Mouse (Mus musculus): ENCODE data around the gene Myo6.

DNA sequence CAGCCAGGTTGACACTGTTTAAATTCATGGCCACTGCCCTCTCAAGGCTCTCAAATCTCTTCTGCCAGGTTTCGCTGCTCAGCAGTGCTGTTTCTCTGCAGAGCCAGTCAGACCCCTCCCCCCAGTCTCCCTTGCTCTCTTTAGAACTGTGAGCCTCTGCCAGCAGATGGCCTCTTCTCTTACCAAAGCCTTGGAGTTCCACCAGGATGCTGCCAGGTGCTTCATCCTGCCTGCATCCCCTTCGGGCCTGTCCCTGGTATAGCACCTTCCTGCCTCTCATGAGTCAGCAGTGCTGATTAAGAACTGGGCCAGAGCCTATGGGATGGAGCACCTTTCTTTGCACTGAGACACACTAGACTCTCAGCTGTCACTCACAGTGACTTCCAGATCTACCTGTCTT lies 112.3 kb downstream of the Myo6 start:
- TF ChIP-seq CTCF (IDR thresholded peaks at IDR 0.05; ENCODE audit: low read depth) (no peak), EP300 (IDR thresholded peaks at IDR 0.05; ENCODE audit: low read depth) (no peak)

All from liver, embryonic 14.5 days (tissue).